Mouse (Mus musculus) lung, embryonic 15.5 days (tissue): ENCODE data around the gene Fbxl13. TPM values are rescaled to one million over a fixed set of nuclear protein-coding genes. Genes with fewer than 3 reads are reported as not detected.

Experiments
- ATAC-seq: fragments of 200-750 bp; cut with Nextera tagmentation; 2 replicates; pipeline ENCODE4 v1.8.0; 2017; ENCODE audit warnings: moderate number of reproducible peaks, borderline replicate concordance; ENCODE audit not compliant: low FRiP score, low TSS enrichment; ENCODE audit errors: extremely low read depth
- H3K27ac ChIP-seq: fragments of 300-500 bp; sonication (generic); 2 replicates; pipeline ENCODE4 v1.5.1; 2015; ENCODE audit warnings: moderate library complexity, mild to moderate bottlenecking, inconsistent platforms
- H3K27me3 ChIP-seq: fragments of 300-500 bp; sonication (generic); 2 replicates; pipeline ENCODE4 v1.6.1; 2015; ENCODE audit warnings: inconsistent platforms
- H3K36me3 ChIP-seq: fragments of 300-500 bp; sonication (generic); 2 replicates; pipeline ENCODE4 v1.6.1; 2015; ENCODE audit warnings: inconsistent platforms
- H3K4me1 ChIP-seq: fragments of 300-500 bp; sonication (generic); 2 replicates; pipeline ENCODE4 v1.6.1; 2015; ENCODE audit warnings: inconsistent platforms
- H3K4me2 ChIP-seq: fragments of 300-500 bp; sonication (generic); 2 replicates; pipeline ENCODE4 v1.6.1; 2015; ENCODE audit warnings: inconsistent platforms, mild to moderate bottlenecking, moderate library complexity
- H3K4me3 ChIP-seq: fragments of 300-500 bp; sonication (generic); 2 replicates; pipeline ENCODE4 v1.5.1; 2015; ENCODE audit warnings: mild to moderate bottlenecking, inconsistent platforms
- H3K9ac ChIP-seq: fragments of 300-500 bp; sonication (generic); 2 replicates; pipeline ENCODE4 v1.6.1; 2015; ENCODE audit warnings: inconsistent platforms
- H3K9me3 ChIP-seq: fragments of 300-500 bp; sonication (generic); 2 replicates; pipeline ENCODE4 v1.6.1; 2016; ENCODE audit warnings: inconsistent platforms
- WGBS: fragments of 180-500 bp; shearing (Covaris S2); methylation state at CpG from one replicate; pipeline ENCODE4 v1.1.7; 2015; 5-methylcytosine and 5-hydroxymethylcytosine counted together
- polyA plus RNA-seq: library from polyadenylated mRNA; unstranded; fragments of >200 nt; fragmentation: Nextera tagmentation; extraction: Ambion mirVana; gene quantifications from 2 replicates; pipeline ENCODE4 v1.2.1, GENCODE M21; 2015

Fbxl13 gene
- polyA plus RNA-seq, 1 experiment from 2014 or later = 0.72 TPM

GRCm38 (mm10) chr5:21468100-21468499, 177.3 kb downstream of the Fbxl13 start:
- Histone ChIP-seq H3K27ac (no peak overlapping the region), H3K27me3 (no peaks in the 10 kb centered on the region), H3K36me3 (no peaks in the 10 kb centered on the region), H3K9me3 (no peaks in the 10 kb centered on the region), H3K9ac (no peak overlapping the region), H3K4me1 (0 out of 2 replicates have a peak, but pooled peaks cover 3% of the 10 kb centered on the region), H3K4me3 (no peak overlapping the region), H3K4me2 (no peak overlapping the region)
- no peak for ATAC-seq
- WGBS = 86% methylated on average over 12 of the region's 12 CpGs

- WGBS = 49% methylated on average over 7 of the region's 7 CpGs
- Histone ChIP-seq H3K4me1 (0 out of 2 replicates have a peak, but pooled peaks cover 3% of the 10 kb centered on the region), H3K27ac (peak overlapping the region; percentile 49; the same call in 1 of the 2 replicates), H3K27me3 (no peaks in the 10 kb centered on the region), H3K9ac (no peak overlapping the region), H3K4me3 (no peak overlapping the region), H3K36me3 (no peaks in the 10 kb centered on the region), H3K4me2 (no peak overlapping the region), H3K9me3 (no peaks in the 10 kb centered on the region)
- no peak for ATAC-seq
Measured at GRCm38 (mm10) chr5:21467387-21467786, 178.0 kb downstream of the Fbxl13 start.

- Histone ChIP-seq H3K9ac (no peak overlapping the region), H3K4me3 (no peak overlapping the region), H3K27ac (no peak overlapping the region), H3K4me2 (no peak overlapping the region), H3K9me3 (no peaks in the 10 kb centered on the region), H3K27me3 (no peaks in the 10 kb centered on the region), H3K36me3 (no peaks in the 10 kb centered on the region), H3K4me1 (peaks cover 12% of the 10 kb centered on the region)
- peak; percentile 74 for ATAC-seq
- 39% methylated on average over 8 of the region's 8 CpGs for WGBS
Measured at GRCm38 (mm10) chr5:21440833-21441530, 204.5 kb downstream of the Fbxl13 start.

GRCm38 (mm10) chr5:21439446-21440110, 205.9 kb downstream of the Fbxl13 start:
- 77% methylated on average over 7 of the region's 7 CpGs for WGBS
- no peak for ATAC-seq
- Histone ChIP-seq H3K4me1 (peaks cover 12% of the 10 kb centered on the region), H3K9me3 (no peaks in the 10 kb centered on the region), H3K36me3 (no peaks in the 10 kb centered on the region), H3K9ac (no peak overlapping the region), H3K4me3 (no peak overlapping the region), H3K4me2 (no peak overlapping the region), H3K27me3 (no peaks in the 10 kb centered on the region), H3K27ac (no peak overlapping the region)

GRCm38 (mm10) chr5:21438428-21438827, 207.0 kb downstream of the Fbxl13 start:
- Histone ChIP-seq H3K27me3 (no peaks in the 10 kb centered on the region), H3K4me2 (no peak overlapping the region), H3K27ac (no peak overlapping the region), H3K9ac (no peak overlapping the region), H3K4me3 (no peak overlapping the region), H3K36me3 (no peaks in the 10 kb centered on the region), H3K4me1 (peaks cover 12% of the 10 kb centered on the region), H3K9me3 (no peaks in the 10 kb centered on the region)
- no peak for ATAC-seq
- 55% methylated on average over 9 of the region's 9 CpGs for WGBS

- Histone ChIP-seq H3K36me3 (no peaks in the 10 kb centered on the region), H3K4me2 (no peak overlapping the region), H3K9me3 (no peaks in the 10 kb centered on the region), H3K27ac (no peak overlapping the region), H3K9ac (no peak overlapping the region), H3K4me3 (no peak overlapping the region), H3K27me3 (no peaks in the 10 kb centered on the region), H3K4me1 (peaks cover 12% of the 10 kb centered on the region)
- no peak for ATAC-seq
- 59% methylated on average over 8 of the region's 8 CpGs for WGBS
Measured at GRCm38 (mm10) chr5:21436471-21436975, 208.9 kb downstream of the Fbxl13 start.

GRCm38 (mm10) chr5:21434148-21434929, 211.1 kb downstream of the Fbxl13 start:
- 63% methylated on average over 11 of the region's 11 CpGs for WGBS
- Histone ChIP-seq H3K4me2 (no peak overlapping the region), H3K9ac (no peak overlapping the region), H3K4me3 (no peak overlapping the region), H3K27me3 (no peaks in the 10 kb centered on the region), H3K27ac (no peak overlapping the region), H3K4me1 (peaks cover 8% of the 10 kb centered on the region), H3K36me3 (no peaks in the 10 kb centered on the region), H3K9me3 (no peaks in the 10 kb centered on the region)
- ATAC-seq = peak; percentile 62; the same call in 1 of the 2 replicates

Other genes with a start within 250 kb of the Fbxl13 start
- gene Ccdc146, start 221.0 kb downstream of the Fbxl13 start, polyA plus RNA-seq = 1.4 and 1.5 TPM in 2 replicates
- gene Fam185a, start 220.7 kb downstream of the Fbxl13 start, polyA plus RNA-seq = 5.5 and 6.0 TPM in 2 replicates
- gene Lrrc17, start 102.1 kb downstream of the Fbxl13 start, polyA plus RNA-seq = 54.0 and 55.0 TPM in 2 replicates
- gene Armc10, start 179 bp upstream of the Fbxl13 start, polyA plus RNA-seq = 41.8 and 42.8 TPM in 2 replicates
- gene Napepld, start 55.8 kb upstream of the Fbxl13 start, polyA plus RNA-seq = 4.0 and 4.9 TPM in 2 replicates
- 76.3 and 78.8 TPM in 2 replicates for gene Pmpcb, start 91.5 kb upstream of the Fbxl13 start, polyA plus RNA-seq
- gene Dnajc2, start 139.6 kb upstream of the Fbxl13 start, polyA plus RNA-seq = 62.4 and 66.9 TPM in 2 replicates
- 187 and 190 TPM in 2 replicates for gene Psmc2, start 139.6 kb upstream of the Fbxl13 start, polyA plus RNA-seq
- gene Slc26a5, start 220.0 kb upstream of the Fbxl13 start, polyA plus RNA-seq = 0.16 TPM in 1 of 2 replicates, not detected in the other